Mouse (Mus musculus): ENCODE measurements around the gene Tas1r3. TPM values are rescaled to one million over a fixed set of nuclear protein-coding genes. Genes with fewer than 3 reads are reported as not detected.

Tas1r3 gene
- polyA plus RNA-seq (2012; rRNA removed), result 0.87 and 1.0 TPM in 2 replicates

- no peaks in the 10 kb centered on the region for H3K4me1 ChIP-seq (ENCODE audit: control insufficient read depth, insufficient read depth, low read length)
- DNase-seq, result peak in 1 of 2 experiments; percentile 26
- no peak within 1 kb of the TSS for H3K4me3 ChIP-seq (replicated peaks; ENCODE audit: insufficient read depth, low read depth, low read length)
- H3K27ac ChIP-seq (ENCODE audit: insufficient read depth, low read length), result no peak within 1 kb of the TSS
- TF ChIP-seq POLR2A (IDR thresholded peaks at IDR 0.05; ENCODE audit: borderline replicate concordance, insufficient read depth, low read length), result no peak
- TF ChIP-seq CTCF (IDR thresholded peaks at IDR 0.05; ENCODE audit: borderline replicate concordance, insufficient read depth, low read depth, low read length), result no peak
- WGBS, result 79% methylated on average over 5 of the region's 5 CpGs
- no peaks in the 10 kb centered on the region for H3K27me3 ChIP-seq (ENCODE audit: control insufficient read depth, insufficient read depth, low read length)
These were observed at the start of gene Tas1r3 for GRCm38 (mm10) chr4:155863001-155863400. Tas1r3 (minus strand) TSS chr4:155863362.

GRCm38 (mm10) chr4:155908751-155909150 is 45.6 kb upstream of the Tas1r3 start:
- Histone ChIP-seq H3K27ac (ENCODE audit: insufficient read depth, low read length) (no peak overlapping the region), H3K4me3 (replicated peaks; ENCODE audit: insufficient read depth, low read depth, low read length) (no peak overlapping the region), H3K4me1 (ENCODE audit: control insufficient read depth, insufficient read depth, low read length) (no peaks in the 10 kb centered on the region; the same call in 1 of the 2 replicates), H3K27me3 (ENCODE audit: control insufficient read depth, insufficient read depth, low read length) (no peaks in the 10 kb centered on the region)
- DNase-seq, result peak in 1 of 2 experiments; percentile 7
- no peak for TF ChIP-seq CTCF (IDR thresholded peaks at IDR 0.05; ENCODE audit: borderline replicate concordance, insufficient read depth, low read depth, low read length)
- no peak for TF ChIP-seq POLR2A (IDR thresholded peaks at IDR 0.05; ENCODE audit: borderline replicate concordance, insufficient read depth, low read length)
- WGBS, result 58% methylated on average over 4 of the region's 4 CpGs

GRCm38 (mm10) chr4:155908281-155908680 is 45.1 kb upstream of the Tas1r3 start:
- Histone ChIP-seq H3K4me3 (replicated peaks; ENCODE audit: insufficient read depth, low read depth, low read length) (no peak overlapping the region), H3K27ac (ENCODE audit: insufficient read depth, low read length) (no peak overlapping the region), H3K27me3 (ENCODE audit: control insufficient read depth, insufficient read depth, low read length) (no peaks in the 10 kb centered on the region), H3K4me1 (ENCODE audit: control insufficient read depth, insufficient read depth, low read length) (no peaks in the 10 kb centered on the region; the same call in 1 of the 2 replicates)
- TF ChIP-seq CTCF (IDR thresholded peaks at IDR 0.05; ENCODE audit: borderline replicate concordance, insufficient read depth, low read depth, low read length) (no peak), POLR2A (IDR thresholded peaks at IDR 0.05; ENCODE audit: borderline replicate concordance, insufficient read depth, low read length) (no peak)
- 53% methylated on average over 7 of the region's 7 CpGs for WGBS
- peak; percentile 1 to 17 for DNase-seq

- H3K27ac ChIP-seq (ENCODE audit: insufficient read depth, low read length), result no peak overlapping the region
- peak in 1 of 2 experiments; percentile 10 for DNase-seq
- H3K4me1 ChIP-seq (ENCODE audit: control insufficient read depth, insufficient read depth, low read length), result no peaks in the 10 kb centered on the region; the same call in 1 of the 2 replicates
- H3K27me3 ChIP-seq (ENCODE audit: control insufficient read depth, insufficient read depth, low read length), result no peaks in the 10 kb centered on the region
- TF ChIP-seq CTCF (IDR thresholded peaks at IDR 0.05; ENCODE audit: borderline replicate concordance, insufficient read depth, low read depth, low read length), result no peak
- no peak for TF ChIP-seq POLR2A (IDR thresholded peaks at IDR 0.05; ENCODE audit: borderline replicate concordance, insufficient read depth, low read length)
- H3K4me3 ChIP-seq (replicated peaks; ENCODE audit: insufficient read depth, low read depth, low read length), result no peak overlapping the region
- whole genome bisulfite sequencing, result 72% methylated on average over 11 of the region's 11 CpGs
These were observed 43.8 kb upstream of the Tas1r3 start for GRCm38 (mm10) chr4:155907003-155907402.

GRCm38 (mm10) chr4:155906125-155906524 is 43.0 kb upstream of the Tas1r3 start:
- Histone ChIP-seq H3K27ac (ENCODE audit: insufficient read depth, low read length) (no peak overlapping the region), H3K27me3 (ENCODE audit: control insufficient read depth, insufficient read depth, low read length) (no peaks in the 10 kb centered on the region), H3K4me1 (ENCODE audit: control insufficient read depth, insufficient read depth, low read length) (peaks cover 2% of the 10 kb centered on the region), H3K4me3 (replicated peaks; ENCODE audit: insufficient read depth, low read depth, low read length) (no peak overlapping the region)
- 83% methylated on average over 9 of the region's 9 CpGs for WGBS
- peak in 1 of 2 experiments; percentile 9 for DNase-seq
- TF ChIP-seq CTCF (IDR thresholded peaks at IDR 0.05; ENCODE audit: borderline replicate concordance, insufficient read depth, low read depth, low read length) (no peak), POLR2A (IDR thresholded peaks at IDR 0.05; ENCODE audit: borderline replicate concordance, insufficient read depth, low read length) (no peak)

- H3K27me3 ChIP-seq (ENCODE audit: control insufficient read depth, insufficient read depth, low read length), result no peaks in the 10 kb centered on the region
- TF ChIP-seq POLR2A (IDR thresholded peaks at IDR 0.05; ENCODE audit: borderline replicate concordance, insufficient read depth, low read length), result no peak
- no peak for TF ChIP-seq CTCF (IDR thresholded peaks at IDR 0.05; ENCODE audit: borderline replicate concordance, insufficient read depth, low read depth, low read length)
- no peak overlapping the region for H3K27ac ChIP-seq (ENCODE audit: insufficient read depth, low read length)
- peak in 1 of 2 experiments; percentile 9 for DNase-seq
- 85% methylated on average over 13 of the region's 13 CpGs for WGBS
- peaks cover 7% of the 10 kb centered on the region for H3K4me1 ChIP-seq (ENCODE audit: control insufficient read depth, insufficient read depth, low read length)
- H3K4me3 ChIP-seq (replicated peaks; ENCODE audit: insufficient read depth, low read depth, low read length), result no peak overlapping the region
These were observed 42.5 kb upstream of the Tas1r3 start for GRCm38 (mm10) chr4:155905634-155906033.

GRCm38 (mm10) chr4:155904318-155905102 is 41.3 kb upstream of the Tas1r3 start:
- Histone ChIP-seq H3K4me1 (ENCODE audit: control insufficient read depth, insufficient read depth, low read length) (peaks cover 15% of the 10 kb centered on the region), H3K27ac (ENCODE audit: insufficient read depth, low read length) (no peak overlapping the region), H3K4me3 (replicated peaks; ENCODE audit: insufficient read depth, low read depth, low read length) (no peak overlapping the region), H3K27me3 (ENCODE audit: control insufficient read depth, insufficient read depth, low read length) (no peaks in the 10 kb centered on the region)
- TF ChIP-seq POLR2A (IDR thresholded peaks at IDR 0.05; ENCODE audit: borderline replicate concordance, insufficient read depth, low read length), result no peak
- peak; percentile 35; the same call in 1 of the 2 replicates for TF ChIP-seq CTCF (IDR thresholded peaks at IDR 0.05; ENCODE audit: borderline replicate concordance, insufficient read depth, low read depth, low read length)
- peak; percentile 28 to 35 for DNase-seq
- WGBS, result 89% methylated on average over 13 of the region's 13 CpGs

GRCm38 (mm10) chr4:155903246-155903645 is 40.1 kb upstream of the Tas1r3 start:
- DNase-seq, result peak; percentile 2 to 9
- Histone ChIP-seq H3K4me1 (ENCODE audit: control insufficient read depth, insufficient read depth, low read length) (peaks cover 19% of the 10 kb centered on the region), H3K27ac (ENCODE audit: insufficient read depth, low read length) (no peak overlapping the region), H3K4me3 (replicated peaks; ENCODE audit: insufficient read depth, low read depth, low read length) (no peak overlapping the region), H3K27me3 (ENCODE audit: control insufficient read depth, insufficient read depth, low read length) (no peaks in the 10 kb centered on the region)
- TF ChIP-seq CTCF (IDR thresholded peaks at IDR 0.05; ENCODE audit: borderline replicate concordance, insufficient read depth, low read depth, low read length) (no peak), POLR2A (IDR thresholded peaks at IDR 0.05; ENCODE audit: borderline replicate concordance, insufficient read depth, low read length) (no peak)
- WGBS, result 94% methylated on average over 13 of the region's 13 CpGs

Data from cerebellum, adult 2 months (tissue).